ENCODE assay signal across 8 mouse cellular contexts in genomic region chr1:155086416-155086815, GRCm38 (mm10). TPM values are rescaled to one million over a fixed set of nuclear protein-coding genes. Genes with fewer than 3 reads are reported as not detected.
DNase-seq lines count a peak whose midpoint lies in the region; ATAC-seq lines count a peak whose summit lies in the region.

No protein-coding gene starts in this region.

- H3K36me3 ChIP-seq in lung, embryonic 15.5 days, result no peaks in the 10 kb centered on the region
- no peaks in the 10 kb centered on the region for H3K36me3 ChIP-seq in forebrain, embryonic 12.5 days (replicated peaks)
- no peaks in the 10 kb centered on the region for H3K36me3 ChIP-seq in stomach, embryonic 15.5 days

- peak overlapping the region; percentile 51 for H3K27ac ChIP-seq in lung, embryonic 15.5 days
- H3K27ac ChIP-seq in forebrain, embryonic 12.5 days, result peak overlapping the region; percentile 91
- H3K27ac ChIP-seq in stomach, embryonic 15.5 days, result peak overlapping the region; percentile 16; the same call in 1 of the 2 replicates

- 22% methylated on average over 7 of the region's 7 CpGs for WGBS in lung, embryonic 15.5 days
- WGBS in forebrain, embryonic 12.5 days, result 2% methylated on average over 7 of the region's 7 CpGs
- WGBS in stomach, embryonic 15.5 days, result 24% methylated on average over 7 of the region's 7 CpGs

- ATAC-seq in lung, embryonic 15.5 days (ENCODE audit: borderline replicate concordance, extremely low read depth, low FRiP score, low TSS enrichment), result no peak
- ATAC-seq in forebrain, embryonic 12.5 days (ENCODE audit: low FRiP score), result no peak
- ATAC-seq in stomach, embryonic 15.5 days (ENCODE audit: insufficient read depth, low FRiP score, low read depth), result no peak
- no peak for ATAC-seq in megakaryocyte-erythroid progenitor cell, adult 5-6 weeks (replicated peaks; ENCODE audit: low FRiP score, low TSS enrichment, poor library complexity, severe bottlenecking)
- no peak for ATAC-seq in activated CD4-positive, CD25-positive, alpha-beta regulatory T cell, adult 4 months

- H3K27me3 ChIP-seq in lung, embryonic 15.5 days, result no peaks in the 10 kb centered on the region
- H3K27me3 ChIP-seq in forebrain, embryonic 12.5 days, result no peaks in the 10 kb centered on the region
- H3K27me3 ChIP-seq in stomach, embryonic 15.5 days (replicated peaks), result no peaks in the 10 kb centered on the region

- peaks cover 85% of the 10 kb centered on the region for H3K4me1 ChIP-seq in lung, embryonic 15.5 days
- peaks cover 61% of the 10 kb centered on the region for H3K4me1 ChIP-seq in forebrain, embryonic 12.5 days
- H3K4me1 ChIP-seq in stomach, embryonic 15.5 days, result peaks cover 56% of the 10 kb centered on the region

- no peak overlapping the region for H3K9ac ChIP-seq in lung, embryonic 15.5 days
- peak overlapping the region; percentile 12; the same call in 1 of the 2 replicates for H3K9ac ChIP-seq in forebrain, embryonic 12.5 days
- H3K9ac ChIP-seq in stomach, embryonic 15.5 days, result no peak overlapping the region

- H3K4me2 ChIP-seq in lung, embryonic 15.5 days, result no peak overlapping the region
- peak overlapping the region; percentile 29 for H3K4me2 ChIP-seq in forebrain, embryonic 12.5 days
- no peak overlapping the region for H3K4me2 ChIP-seq in stomach, embryonic 15.5 days

- DNase-seq in lung, postnatal 10 days, result no peak
- DNase-seq in kidney, postnatal 14 days, result peak; percentile 48
- DNase-seq in urinary bladder, postnatal 4 days (ENCODE audit: low spot score in 2 of 2), result no peak

- H3K4me3 ChIP-seq in lung, embryonic 15.5 days, result no peak overlapping the region
- H3K4me3 ChIP-seq in forebrain, embryonic 12.5 days (replicated peaks), result no peak overlapping the region
- no peak overlapping the region for H3K4me3 ChIP-seq in stomach, embryonic 15.5 days (replicated peaks)

- H3K9me3 ChIP-seq in lung, embryonic 15.5 days, result no peaks in the 10 kb centered on the region
- H3K9me3 ChIP-seq in forebrain, embryonic 12.5 days, result no peaks in the 10 kb centered on the region
- no peaks in the 10 kb centered on the region for H3K9me3 ChIP-seq in stomach, embryonic 15.5 days

RNA-seq across cellular contexts. Expression of gene Ier5, which starts 13.0 kb away (rescaled TPM):
- 7.0 and 8.7 TPM in 2 replicates for polyA plus RNA-seq in lung, embryonic 15.5 days (2015; fragmentation: Nextera tagmentation; extraction: Ambion mirVana)
- 15.2 and 19.2 TPM in 2 replicates for polyA plus RNA-seq in forebrain, embryonic 12.5 days (2016; fragmentation: Nextera tagmentation; extraction: Ambion mirVana)
- 5.8 TPM in 2 replicates for polyA plus RNA-seq in stomach, embryonic 15.5 days (2015; fragmentation: Nextera tagmentation; extraction: Ambion mirVana)
- 5.7 and 7.1 TPM in 2 replicates for total RNA-seq in megakaryocyte-erythroid progenitor cell, adult 5-6 weeks (2014; fragmentation: Nextera tagmentation)
- total RNA-seq in megakaryocyte-erythroid progenitor cell, adult 5-6 weeks (2017), result 7.5 and 12.7 TPM in 2 replicates
- polyA plus RNA-seq in activated CD4-positive, CD25-positive, alpha-beta regulatory T cell, adult 4 months (2017; shearing (Covaris generic)), result 1 to 10 TPM; 5.0 to 7.9 TPM

Comparison
In these comparisons a context has a peak if more than half of its experiments do, and no peak if none do; other contexts are left out.
1. H3K27ac ChIP-seq: peak in every context shown above with its lines; median percentile 91 in forebrain, embryonic 12.5 days; 51 in lung, embryonic 15.5 days; 16 in stomach, embryonic 15.5 days.